Mouse (Mus musculus): ENCODE data around the gene Cd82. TPM values are rescaled to one million over a fixed set of nuclear protein-coding genes. Genes with fewer than 3 reads are reported as not detected.

Gene Cd82
- polyA plus RNA-seq (2015; fragmentation: Nextera tagmentation; extraction: Ambion mirVana) = 47.6 and 58.8 TPM in 2 replicates

DNA sequence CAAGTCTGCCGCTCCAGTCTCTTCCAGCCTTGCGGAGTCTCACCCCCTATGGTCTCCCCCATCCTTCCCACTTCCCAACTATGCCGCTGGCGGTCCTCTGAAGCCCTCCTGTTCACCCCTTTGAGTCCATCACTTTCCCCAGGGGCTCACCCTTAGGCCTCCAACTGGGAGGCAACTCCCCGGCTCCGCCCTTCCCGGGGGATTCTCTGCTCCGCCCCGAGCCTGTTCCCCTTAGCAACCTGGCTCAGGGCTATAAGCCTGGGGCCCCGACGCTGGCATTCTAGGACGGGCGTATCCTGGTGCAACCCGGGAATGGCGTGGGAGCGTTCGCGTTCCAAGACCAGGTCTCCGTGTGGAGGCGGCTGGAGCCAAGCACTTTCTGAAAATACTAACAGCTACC is at the start of gene Cd82:
TSS of gene Cd82 (minus strand) at position 381 of the 400 bp plus-strand sequence.
- 3% methylated on average over 20 of the region's 20 CpGs for WGBS
- Histone ChIP-seq H3K27me3 (ENCODE audit: control insufficient read depth, insufficient read depth, low read length) (no peaks in the 10 kb centered on the region), H3K4me1 (ENCODE audit: control insufficient read depth, insufficient read depth, low read length) (peaks cover 24% of the 10 kb centered on the region), H3K9me3 (replicated peaks; ENCODE audit: control insufficient read depth, low read length) (no peaks in the 10 kb centered on the region), H3K4me3 (ENCODE audit: low read length) (peak within 1 kb of the TSS; percentile 67), H3K9ac (ENCODE audit: low read length) (peak within 1 kb of the TSS; percentile 79), H3K36me3 (ENCODE audit: control insufficient read depth, insufficient read depth) (no peaks in the 10 kb centered on the region), H3K4me2 (ENCODE audit: low read depth, low read length) (peak within 1 kb of the TSS; percentile 94), H3K27ac (ENCODE audit: low read length) (peak within 1 kb of the TSS; percentile 78)
- peak; percentile 80 for ATAC-seq (replicated peaks; ENCODE audit: extremely low read depth, insufficient read depth, low FRiP score)

DNA sequence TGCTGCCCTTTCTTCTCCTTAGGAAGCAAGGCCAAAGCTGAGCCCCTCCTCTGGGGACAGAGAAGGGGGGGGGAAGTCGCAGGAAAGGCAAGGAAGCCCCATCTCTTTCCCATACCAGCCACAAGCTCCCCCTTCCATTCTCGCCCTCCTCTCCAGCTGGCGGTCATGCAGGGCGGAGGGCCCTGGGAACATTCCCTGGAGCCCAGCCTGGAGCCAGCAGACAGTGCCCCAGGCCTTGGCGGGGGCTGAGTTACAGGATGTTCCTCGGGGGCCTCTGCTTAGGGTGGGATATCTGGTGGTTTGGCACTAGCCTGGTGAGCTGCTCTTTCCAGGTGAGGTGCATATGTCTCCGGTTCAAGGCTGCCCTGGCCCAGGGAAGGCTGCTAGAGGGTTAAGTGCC is 49.2 kb upstream of the Cd82 start:
- Histone ChIP-seq H3K4me2 (ENCODE audit: low read depth, low read length) (no peak overlapping the region), H3K4me1 (ENCODE audit: control insufficient read depth, insufficient read depth, low read length) (peaks cover 2% of the 10 kb centered on the region; the same call in 1 of the 2 replicates), H3K27ac (ENCODE audit: low read length) (no peak overlapping the region), H3K27me3 (ENCODE audit: control insufficient read depth, insufficient read depth, low read length) (peaks cover 2% of the 10 kb centered on the region; the same call in 1 of the 2 replicates), H3K4me3 (ENCODE audit: low read length) (no peak overlapping the region), H3K36me3 (ENCODE audit: control insufficient read depth, insufficient read depth) (no peaks in the 10 kb centered on the region), H3K9me3 (replicated peaks; ENCODE audit: control insufficient read depth, low read length) (no peaks in the 10 kb centered on the region), H3K9ac (ENCODE audit: low read length) (no peak overlapping the region)
- ATAC-seq (replicated peaks; ENCODE audit: extremely low read depth, insufficient read depth, low FRiP score) = no peak
- 46% methylated on average over 7 of the region's 7 CpGs for WGBS

DNA sequence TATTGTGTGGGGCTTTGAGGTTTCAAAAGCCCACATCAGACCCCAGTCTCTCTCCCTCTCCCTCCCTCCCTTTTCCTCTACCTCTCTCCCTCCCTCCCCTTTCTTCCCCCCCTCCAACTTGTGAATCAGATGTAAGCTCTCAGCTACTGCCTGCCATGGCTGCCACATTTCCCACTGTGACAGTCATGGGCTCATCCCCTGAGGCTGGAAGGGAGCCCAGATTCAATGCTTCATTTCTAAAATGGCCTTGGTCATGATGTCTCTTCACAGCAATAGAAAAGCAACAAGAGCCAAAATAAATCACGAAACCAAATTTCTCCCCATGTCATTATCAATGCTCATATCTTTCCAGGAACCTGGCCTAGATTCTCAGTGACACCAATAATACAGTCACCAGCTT is 47.9 kb upstream of the Cd82 start:
- Histone ChIP-seq H3K9me3 (replicated peaks; ENCODE audit: control insufficient read depth, low read length) (no peaks in the 10 kb centered on the region), H3K27me3 (ENCODE audit: control insufficient read depth, insufficient read depth, low read length) (peaks cover 2% of the 10 kb centered on the region; the same call in 1 of the 2 replicates), H3K4me2 (ENCODE audit: low read depth, low read length) (no peak overlapping the region), H3K4me1 (ENCODE audit: control insufficient read depth, insufficient read depth, low read length) (peaks cover 2% of the 10 kb centered on the region; the same call in 1 of the 2 replicates), H3K9ac (ENCODE audit: low read length) (no peak overlapping the region), H3K4me3 (ENCODE audit: low read length) (no peak overlapping the region), H3K36me3 (ENCODE audit: control insufficient read depth, insufficient read depth) (no peaks in the 10 kb centered on the region), H3K27ac (ENCODE audit: low read length) (no peak overlapping the region)
- no peak for ATAC-seq (replicated peaks; ENCODE audit: extremely low read depth, insufficient read depth, low FRiP score)
- WGBS = 79% methylated on average over 1 of the region's 1 CpGs

- H3K4me2 ChIP-seq (ENCODE audit: low read depth, low read length) = no peak overlapping the region
- no peak overlapping the region for H3K27ac ChIP-seq (ENCODE audit: low read length)
- H3K4me3 ChIP-seq (ENCODE audit: low read length) = no peak overlapping the region
- no peaks in the 10 kb centered on the region for H3K9me3 ChIP-seq (replicated peaks; ENCODE audit: control insufficient read depth, low read length)
- H3K36me3 ChIP-seq (ENCODE audit: control insufficient read depth, insufficient read depth) = no peaks in the 10 kb centered on the region
- H3K4me1 ChIP-seq (ENCODE audit: control insufficient read depth, insufficient read depth, low read length) = peaks cover 2% of the 10 kb centered on the region; the same call in 1 of the 2 replicates
- ATAC-seq (replicated peaks; ENCODE audit: extremely low read depth, insufficient read depth, low FRiP score) = no peak
- no peak overlapping the region for H3K9ac ChIP-seq (ENCODE audit: low read length)
- H3K27me3 ChIP-seq (ENCODE audit: control insufficient read depth, insufficient read depth, low read length) = no peaks in the 10 kb centered on the region
- WGBS = 81% methylated on average over 12 of the region's 12 CpGs
These were observed 47.1 kb upstream of the Cd82 start for GRCm38 (mm10) chr2:93509777-93510750.

DNA sequence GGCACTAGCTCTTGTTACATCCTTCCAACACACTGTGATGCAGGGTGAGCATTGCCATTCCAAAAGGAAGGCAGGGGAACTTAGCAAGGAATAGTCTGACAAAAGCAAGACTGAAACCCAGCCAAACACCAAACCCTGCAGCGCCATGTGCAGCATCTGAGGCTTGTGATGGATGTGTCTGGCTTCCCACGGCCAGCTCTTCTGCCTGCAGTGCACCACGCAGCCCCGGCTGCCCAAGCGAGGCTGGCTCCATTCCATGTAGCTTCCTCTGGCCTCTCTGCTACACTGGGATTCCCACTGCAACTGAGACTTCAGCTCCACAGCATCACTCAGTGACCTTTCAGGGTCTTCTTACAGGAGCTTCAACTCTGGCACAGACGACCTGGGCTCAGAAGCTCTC is 42.2 kb upstream of the Cd82 start:
- WGBS = 64% methylated on average over 6 of the region's 6 CpGs

GRCm38 (mm10) chr2:93503353-93503752 is 40.4 kb upstream of the Cd82 start:
- H3K36me3 ChIP-seq (ENCODE audit: control insufficient read depth, insufficient read depth) = no peaks in the 10 kb centered on the region
- H3K4me2 ChIP-seq (ENCODE audit: low read depth, low read length) = no peak overlapping the region
- no peak for ATAC-seq (replicated peaks; ENCODE audit: extremely low read depth, insufficient read depth, low FRiP score)
- H3K27me3 ChIP-seq (ENCODE audit: control insufficient read depth, insufficient read depth, low read length) = 0 out of 2 replicates have a peak, but pooled peaks cover 2% of the 10 kb centered on the region
- H3K9ac ChIP-seq (ENCODE audit: low read length) = no peak overlapping the region
- no peak overlapping the region for H3K27ac ChIP-seq (ENCODE audit: low read length)
- H3K9me3 ChIP-seq (replicated peaks; ENCODE audit: control insufficient read depth, low read length) = no peaks in the 10 kb centered on the region
- 58% methylated on average over 4 of the region's 4 CpGs for WGBS
- H3K4me3 ChIP-seq (ENCODE audit: low read length) = no peak overlapping the region
- 0 out of 2 replicates have a peak, but pooled peaks cover 2% of the 10 kb centered on the region for H3K4me1 ChIP-seq (ENCODE audit: control insufficient read depth, insufficient read depth, low read length)

More for the DNA sequence above, 42.2 kb upstream of the Cd82 start:
- no peaks in the 10 kb centered on the region for H3K36me3 ChIP-seq (ENCODE audit: control insufficient read depth, insufficient read depth)
- no peak overlapping the region for H3K4me3 ChIP-seq (ENCODE audit: low read length)
- H3K27ac ChIP-seq (ENCODE audit: low read length) = no peak overlapping the region
- H3K9ac ChIP-seq (ENCODE audit: low read length) = no peak overlapping the region
- H3K27me3 ChIP-seq (ENCODE audit: control insufficient read depth, insufficient read depth, low read length) = 0 out of 2 replicates have a peak, but pooled peaks cover 2% of the 10 kb centered on the region
- no peak overlapping the region for H3K4me2 ChIP-seq (ENCODE audit: low read depth, low read length)
- H3K4me1 ChIP-seq (ENCODE audit: control insufficient read depth, insufficient read depth, low read length) = 0 out of 2 replicates have a peak, but pooled peaks cover 2% of the 10 kb centered on the region
- no peak for ATAC-seq (replicated peaks; ENCODE audit: extremely low read depth, insufficient read depth, low FRiP score)
- no peaks in the 10 kb centered on the region for H3K9me3 ChIP-seq (replicated peaks; ENCODE audit: control insufficient read depth, low read length)

DNA sequence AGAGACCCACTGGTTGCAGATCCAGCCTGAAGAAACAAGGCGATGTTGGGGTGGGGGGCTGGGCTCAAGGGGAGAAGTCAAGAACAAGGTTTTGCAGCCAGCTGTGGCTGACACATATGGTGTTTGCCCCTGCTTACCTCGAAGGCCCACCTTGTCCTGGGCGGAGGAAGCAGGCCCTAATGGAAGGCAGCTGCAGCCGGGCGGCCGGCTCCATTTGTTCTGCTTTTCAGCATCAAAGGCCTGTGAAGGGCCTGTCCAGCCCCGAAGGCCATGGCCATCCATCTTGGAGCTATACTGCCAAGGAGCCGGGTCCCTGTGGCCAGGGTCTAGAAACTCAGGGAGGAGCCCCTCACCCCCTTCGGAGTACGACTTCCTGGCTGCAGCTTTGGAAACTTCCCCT is 38.4 kb upstream of the Cd82 start:
- H3K27ac ChIP-seq (ENCODE audit: low read length) = no peak overlapping the region
- H3K36me3 ChIP-seq (ENCODE audit: control insufficient read depth, insufficient read depth) = no peaks in the 10 kb centered on the region
- 74% methylated on average over 10 of the region's 10 CpGs for whole genome bisulfite sequencing
- H3K4me2 ChIP-seq (ENCODE audit: low read depth, low read length) = no peak overlapping the region
- H3K9me3 ChIP-seq (replicated peaks; ENCODE audit: control insufficient read depth, low read length) = no peaks in the 10 kb centered on the region
- no peak overlapping the region for H3K4me3 ChIP-seq (ENCODE audit: low read length)
- H3K4me1 ChIP-seq (ENCODE audit: control insufficient read depth, insufficient read depth, low read length) = 0 out of 2 replicates have a peak, but pooled peaks cover 2% of the 10 kb centered on the region
- ATAC-seq (replicated peaks; ENCODE audit: extremely low read depth, insufficient read depth, low FRiP score) = no peak
- 0 out of 2 replicates have a peak, but pooled peaks cover 2% of the 10 kb centered on the region for H3K27me3 ChIP-seq (ENCODE audit: control insufficient read depth, insufficient read depth, low read length)
- no peak overlapping the region for H3K9ac ChIP-seq (ENCODE audit: low read length)

GRCm38 (mm10) chr2:93497221-93497620 is 34.3 kb upstream of the Cd82 start:
- ATAC-seq (replicated peaks; ENCODE audit: extremely low read depth, insufficient read depth, low FRiP score) = no peak
- no peak overlapping the region for H3K4me2 ChIP-seq (ENCODE audit: low read depth, low read length)
- no peak overlapping the region for H3K4me3 ChIP-seq (ENCODE audit: low read length)
- H3K36me3 ChIP-seq (ENCODE audit: control insufficient read depth, insufficient read depth) = no peaks in the 10 kb centered on the region
- H3K9ac ChIP-seq (ENCODE audit: low read length) = no peak overlapping the region
- WGBS = 81% methylated on average over 5 of the region's 5 CpGs
- H3K27ac ChIP-seq (ENCODE audit: low read length) = no peak overlapping the region
- no peaks in the 10 kb centered on the region for H3K9me3 ChIP-seq (replicated peaks; ENCODE audit: control insufficient read depth, low read length)
- H3K4me1 ChIP-seq (ENCODE audit: control insufficient read depth, insufficient read depth, low read length) = no peaks in the 10 kb centered on the region
- H3K27me3 ChIP-seq (ENCODE audit: control insufficient read depth, insufficient read depth, low read length) = no peaks in the 10 kb centered on the region; the same call in 1 of the 2 replicates

DNA sequence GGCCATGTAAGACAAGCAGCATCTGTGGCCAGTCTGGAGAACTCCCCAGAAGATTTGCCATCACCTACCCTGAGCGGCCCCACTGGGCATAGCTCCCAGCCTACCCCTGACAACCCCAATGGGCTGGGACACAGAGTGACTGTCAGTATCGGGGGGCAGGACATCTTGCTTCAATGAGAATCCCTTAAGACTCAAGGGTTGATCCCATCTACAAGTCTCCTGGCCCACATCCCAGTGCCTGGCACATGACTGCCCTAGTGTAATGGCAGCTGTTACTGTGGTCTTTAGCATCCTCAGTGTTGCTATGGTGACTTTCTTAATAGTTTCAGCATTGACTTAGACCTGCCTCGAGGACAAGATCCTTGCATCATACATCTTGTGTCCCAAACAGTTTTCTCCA is 32.2 kb upstream of the Cd82 start:
- H3K9me3 ChIP-seq (replicated peaks; ENCODE audit: control insufficient read depth, low read length) = no peaks in the 10 kb centered on the region
- no peak for ATAC-seq (replicated peaks; ENCODE audit: extremely low read depth, insufficient read depth, low FRiP score)
- H3K4me3 ChIP-seq (ENCODE audit: low read length) = no peak overlapping the region
- H3K4me2 ChIP-seq (ENCODE audit: low read depth, low read length) = no peak overlapping the region
- no peaks in the 10 kb centered on the region for H3K36me3 ChIP-seq (ENCODE audit: control insufficient read depth, insufficient read depth)
- no peaks in the 10 kb centered on the region for H3K4me1 ChIP-seq (ENCODE audit: control insufficient read depth, insufficient read depth, low read length)
- H3K27ac ChIP-seq (ENCODE audit: low read length) = no peak overlapping the region
- no peak overlapping the region for H3K9ac ChIP-seq (ENCODE audit: low read length)
- WGBS = 85% methylated on average over 3 of the region's 3 CpGs
- peaks cover under 1% of the 10 kb centered on the region; the same call in 1 of the 2 replicates for H3K27me3 ChIP-seq (ENCODE audit: control insufficient read depth, insufficient read depth, low read length)

Measured in heart, embryonic 16.5 days (tissue).